Mouse (Mus musculus) left cerebral cortex, adult 9 months (tissue): ENCODE measurements around the gene Tipin.
"Not testable (repeated sequence)": the region's sequence is repeated elsewhere in the genome, so short reads cannot be mapped to it uniquely, and the experiment has no call there.

Experiments
- DNase-seq, 2 experiments: peaks; one replicate each; pipeline ENCODE4 v3.0.0; 2022; ENCODE audit warnings: low spot score in 2 of 2

Tipin gene

DNA sequence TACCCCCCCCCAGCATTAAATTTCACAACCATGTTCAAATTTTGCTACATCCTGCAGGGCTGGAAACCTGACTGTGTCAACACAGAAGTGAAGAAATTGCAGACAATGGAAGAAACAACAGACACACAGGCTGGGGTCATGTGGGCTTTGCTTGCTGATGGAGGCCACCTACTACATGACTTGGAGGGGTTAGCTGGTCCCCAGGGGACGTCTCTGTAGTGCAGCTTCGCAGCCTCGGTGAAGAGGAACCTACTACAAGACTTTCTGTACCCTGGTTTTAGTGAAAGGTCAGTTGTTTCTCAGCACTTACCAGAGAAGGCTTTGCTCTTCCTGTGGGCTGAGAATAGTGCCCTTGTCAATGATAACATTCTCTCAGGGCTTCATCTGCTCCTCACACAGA, 10.1 kb upstream of the Tipin start:
- no peak for DNase-seq

DNA sequence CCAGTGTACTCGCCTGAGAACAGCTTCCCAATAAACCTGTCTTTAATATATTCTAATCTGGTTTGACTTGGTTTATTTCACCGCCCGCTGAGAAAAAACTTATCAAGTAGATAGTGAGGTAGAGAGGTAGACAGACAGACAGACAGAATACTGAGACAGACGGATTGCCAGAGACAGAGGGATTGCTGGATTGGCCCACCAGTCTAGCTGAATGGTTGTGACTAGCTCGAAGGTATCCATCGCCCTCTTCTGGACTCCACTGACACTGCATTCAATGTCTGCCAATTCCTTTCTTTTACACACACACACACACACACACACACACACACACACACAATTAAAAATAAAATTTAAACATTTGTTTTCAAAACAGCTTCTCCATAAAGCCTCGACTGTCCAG, 8.8 kb upstream of the Tipin start:
- DNase-seq: peak in 1 of 2 experiments; percentile 60

DNA sequence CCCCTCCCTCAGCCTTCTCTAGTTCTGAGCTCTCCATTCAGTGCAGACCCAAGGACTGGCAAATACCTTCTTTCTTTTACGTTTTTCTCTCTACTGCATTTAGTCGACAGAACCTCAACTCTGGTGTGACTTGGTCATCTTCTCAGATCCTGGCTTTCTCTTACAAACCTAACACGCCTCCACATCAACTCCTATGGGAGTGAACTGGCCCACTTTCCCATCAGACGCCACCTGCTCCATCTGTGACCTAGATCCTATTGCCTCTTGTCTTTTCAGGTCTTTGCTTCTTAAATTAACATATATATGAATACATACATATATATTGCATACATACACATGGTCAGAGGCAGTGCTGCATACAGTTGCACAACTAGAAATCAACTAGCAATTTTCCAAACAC, 7.6 kb upstream of the Tipin start:
- DNase-seq: no peak

DNA sequence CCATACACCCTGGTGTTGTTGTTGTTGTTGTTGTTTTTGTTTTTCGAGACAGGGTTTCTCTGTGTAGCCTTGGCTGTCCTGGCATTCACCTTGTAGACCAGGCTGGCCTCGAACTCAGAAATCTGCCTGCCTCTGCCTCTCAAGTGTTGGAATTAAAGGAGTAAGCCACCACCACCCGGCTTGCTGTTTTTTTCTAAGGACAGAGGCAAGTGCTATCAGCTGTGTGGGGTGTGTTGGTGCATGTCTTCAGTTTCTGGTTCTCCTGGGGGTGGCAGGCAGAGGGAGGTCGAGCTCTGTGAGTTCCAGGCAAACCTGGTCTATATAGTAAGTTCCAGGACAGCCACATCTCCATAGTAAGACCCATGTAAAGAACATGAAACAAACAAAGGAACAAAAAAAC, 7.1 kb upstream of the Tipin start:
- DNase-seq: no peak

DNA sequence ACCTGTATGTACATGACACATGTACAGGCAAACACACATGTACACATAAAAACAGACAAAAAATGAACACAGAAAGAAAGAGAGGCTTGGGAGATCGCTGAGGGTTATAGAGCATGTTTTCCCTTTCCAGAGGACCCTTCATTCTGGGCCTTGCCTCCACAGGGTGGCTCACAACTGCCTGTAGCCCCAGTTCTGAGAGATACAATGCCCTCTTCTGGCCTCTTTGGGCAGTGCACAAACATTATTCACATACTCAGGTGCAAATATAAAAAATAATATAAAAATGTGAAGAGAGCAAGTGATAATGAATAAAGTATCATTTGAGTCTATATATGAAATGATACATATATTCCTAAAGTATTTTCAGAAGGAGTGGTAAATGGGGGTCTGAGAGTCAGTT, 6.5 kb upstream of the Tipin start:
- DNase-seq: no peak

DNA sequence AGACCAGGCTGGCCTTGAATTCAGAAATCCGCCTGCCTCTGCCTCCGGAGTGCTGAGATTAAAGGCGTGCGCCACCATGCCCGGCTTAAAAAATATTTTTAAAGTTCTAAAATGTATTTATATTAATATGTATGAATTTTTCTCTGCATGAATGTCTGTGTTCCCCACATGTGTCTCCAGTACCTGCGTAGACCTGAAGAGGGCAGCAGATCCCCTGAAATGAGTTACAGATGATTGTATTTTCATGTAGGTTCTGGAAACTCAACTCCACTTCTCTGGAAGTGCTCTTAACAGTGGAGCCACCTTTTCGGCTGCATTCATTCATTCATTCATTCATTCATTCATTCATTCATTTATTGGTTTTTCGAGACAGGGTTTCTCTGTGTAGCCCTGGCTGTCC, 3.7 kb upstream of the Tipin start:
- peak in 1 of 2 experiments; percentile 67 for DNase-seq

DNA sequence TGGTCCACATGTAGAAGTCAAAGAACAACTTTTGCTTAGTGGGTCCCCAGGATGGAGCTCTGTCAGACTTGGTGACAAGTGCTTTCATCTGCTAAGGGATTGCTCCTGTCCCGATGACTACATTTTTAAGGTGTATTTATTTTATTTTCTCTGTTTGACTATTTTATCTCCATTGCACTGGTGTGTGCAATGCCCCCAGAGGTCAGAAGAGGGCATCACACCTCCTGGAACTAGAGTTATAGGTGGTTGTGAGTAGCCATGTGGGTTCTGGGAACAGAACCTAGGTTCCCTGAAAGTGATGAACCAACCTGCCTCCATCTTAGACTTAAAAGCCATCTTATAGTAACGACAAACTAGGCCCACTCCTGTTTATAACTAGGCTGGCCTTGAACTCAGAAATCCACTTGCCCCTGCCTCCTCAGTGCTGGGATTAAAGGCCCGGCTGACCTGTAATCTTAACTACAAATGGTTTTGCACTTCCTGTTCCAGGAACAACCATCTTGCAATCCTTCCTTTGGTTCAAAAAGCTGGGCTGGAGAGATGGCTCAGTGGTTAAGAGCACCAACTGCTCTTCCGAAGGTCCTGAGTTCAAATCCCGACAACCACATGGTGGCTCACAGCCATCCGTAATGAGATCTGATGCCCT, 2.6 kb upstream of the Tipin start:
- no peak for DNase-seq

DNA sequence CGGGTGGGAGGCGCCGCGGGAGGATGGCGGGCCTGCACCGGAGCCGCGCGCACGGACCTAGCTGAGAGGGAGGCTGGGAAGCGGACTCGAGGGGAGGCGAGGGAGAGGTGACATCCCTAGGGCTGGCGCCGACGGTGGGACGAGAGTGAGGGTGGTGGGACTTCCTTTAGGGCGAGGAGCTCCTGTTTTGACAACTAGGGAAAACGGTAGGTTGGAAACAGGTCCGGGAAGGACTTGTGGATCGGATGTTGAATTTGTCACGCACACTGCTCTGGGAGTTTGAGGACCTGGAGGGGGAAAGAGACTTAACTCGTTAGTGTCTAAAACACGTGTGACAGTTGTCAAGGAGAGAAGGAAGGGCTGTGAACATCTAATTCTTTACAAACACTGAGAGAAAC, 399 bp downstream of the Tipin start:
- no peak for DNase-seq

DNA sequence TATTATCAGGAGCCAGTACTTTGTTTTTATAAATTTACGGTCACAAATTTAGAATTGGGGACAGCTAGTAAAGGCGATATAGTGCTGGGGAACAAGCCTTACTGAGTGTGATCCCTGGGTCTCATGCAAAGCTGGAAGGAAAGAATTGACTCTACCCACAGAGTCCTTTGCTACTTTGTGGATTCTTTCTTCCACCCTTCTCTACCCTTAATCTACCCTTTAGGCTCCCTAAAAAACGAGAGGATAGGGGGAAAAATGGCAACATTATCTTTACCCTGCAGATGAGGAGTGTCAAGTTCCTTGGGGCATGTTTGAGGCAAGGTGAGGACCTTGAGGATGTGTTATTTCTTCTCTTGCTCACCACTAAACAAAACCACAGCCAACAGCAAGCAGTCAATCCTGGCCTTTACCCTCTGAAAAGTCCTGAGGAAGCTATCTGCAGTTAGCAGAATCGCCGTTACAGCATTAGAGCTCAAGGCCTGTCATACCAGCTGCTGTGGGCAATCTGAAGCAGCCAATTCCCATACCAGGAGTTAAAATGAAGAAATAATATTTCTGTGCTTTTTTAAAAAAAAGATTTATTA, 1.1 kb downstream of the Tipin start:
- no peak for DNase-seq

DNA sequence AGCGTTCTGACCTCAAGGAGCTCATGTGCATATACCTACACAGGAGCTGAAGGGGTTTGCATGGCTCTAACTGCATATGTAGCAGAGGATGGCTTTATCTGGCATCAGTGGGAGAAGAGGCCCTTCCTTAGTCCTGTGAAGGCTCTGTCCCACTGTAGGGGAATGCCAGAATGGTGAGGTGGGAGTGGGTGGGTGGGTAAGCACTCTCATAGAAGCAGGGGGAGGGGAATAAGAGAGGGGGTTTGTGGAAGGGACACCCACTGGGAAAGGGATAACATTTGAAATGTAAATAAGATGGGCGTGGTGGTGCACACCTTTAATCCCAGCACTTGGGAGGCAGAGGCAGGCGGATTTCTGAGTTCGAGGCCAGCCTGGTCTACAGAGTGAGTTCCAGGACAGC, 21.7 kb downstream of the Tipin start:
- DNase-seq: not testable (repeated sequence)

DNA sequence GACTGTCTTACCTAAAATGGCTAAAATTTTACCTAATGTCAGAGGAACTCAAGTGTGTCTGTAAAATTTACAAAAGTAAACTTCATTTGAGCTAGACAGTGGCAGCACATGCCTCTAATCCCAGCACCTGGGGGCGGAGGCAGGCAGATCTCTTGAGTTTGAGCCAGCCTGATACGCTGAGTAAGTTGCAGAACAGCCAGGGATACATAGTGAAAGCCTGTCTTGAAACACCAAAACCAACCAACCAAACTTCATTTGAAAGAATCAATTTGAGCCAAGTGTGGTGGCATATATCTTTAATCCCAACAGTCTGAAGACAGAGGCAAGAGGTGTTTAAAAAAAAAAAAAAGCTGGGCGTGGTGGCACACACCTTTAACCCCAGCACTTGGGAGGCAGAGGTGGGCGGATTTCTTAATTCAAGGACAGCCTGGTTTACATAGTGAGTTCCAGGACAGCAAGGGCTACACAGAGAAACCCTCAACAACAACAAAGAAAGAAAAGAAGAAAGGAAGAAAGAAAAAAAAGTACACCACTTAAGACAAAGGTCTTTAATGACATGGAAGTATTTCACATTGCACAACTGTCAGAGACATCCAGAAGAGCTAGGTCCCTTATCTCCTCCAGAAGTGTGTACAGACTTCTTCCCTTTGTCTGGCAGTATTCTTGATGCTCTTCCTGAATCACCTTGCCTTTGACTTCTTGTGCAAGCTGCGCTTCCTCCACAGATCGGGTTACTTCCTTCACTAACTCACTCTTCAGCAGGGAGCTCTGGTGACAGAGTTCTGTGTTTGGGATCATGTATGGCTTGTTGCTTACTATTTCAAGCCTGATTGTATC, 25.3 kb downstream of the Tipin start:
- DNase-seq: no peak

DNA sequence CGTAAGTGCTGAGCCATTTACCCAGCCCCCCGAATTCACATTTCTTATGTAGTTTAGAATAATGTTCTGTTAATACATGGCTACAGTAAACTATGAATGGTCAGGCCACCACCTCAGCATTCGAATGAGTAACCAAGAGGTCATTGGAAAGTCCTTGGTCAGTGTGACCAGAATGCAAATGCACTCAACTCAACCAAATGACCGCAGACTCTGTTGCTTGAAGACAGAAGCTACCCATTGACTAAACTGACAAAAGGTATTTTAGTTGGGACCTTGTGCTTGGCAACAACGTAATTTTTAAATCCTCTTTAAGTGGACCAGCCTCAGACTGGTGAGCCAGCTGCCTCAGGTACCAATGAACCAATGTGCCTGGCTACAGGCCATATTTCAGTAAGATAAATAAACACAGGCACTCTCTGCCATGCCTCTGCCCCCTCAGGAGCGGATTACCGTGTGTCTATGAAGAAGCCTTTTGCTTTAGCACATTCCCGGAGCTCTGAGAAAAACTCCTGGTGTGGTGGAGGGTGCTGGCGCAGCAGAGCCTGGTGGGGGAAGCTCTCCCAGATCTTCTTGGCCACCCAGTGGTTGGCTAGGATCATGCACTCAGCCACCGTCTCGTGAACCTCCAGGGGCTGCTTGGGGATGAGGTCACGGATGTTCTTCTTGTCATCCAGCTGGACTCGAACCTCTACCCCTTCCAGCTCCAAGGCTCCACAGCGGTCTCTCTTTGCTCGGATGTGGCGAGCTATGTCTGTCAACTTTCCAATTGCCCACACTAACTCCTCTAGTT, 29.8 kb downstream of the Tipin start:
- DNase-seq: no peak

DNA sequence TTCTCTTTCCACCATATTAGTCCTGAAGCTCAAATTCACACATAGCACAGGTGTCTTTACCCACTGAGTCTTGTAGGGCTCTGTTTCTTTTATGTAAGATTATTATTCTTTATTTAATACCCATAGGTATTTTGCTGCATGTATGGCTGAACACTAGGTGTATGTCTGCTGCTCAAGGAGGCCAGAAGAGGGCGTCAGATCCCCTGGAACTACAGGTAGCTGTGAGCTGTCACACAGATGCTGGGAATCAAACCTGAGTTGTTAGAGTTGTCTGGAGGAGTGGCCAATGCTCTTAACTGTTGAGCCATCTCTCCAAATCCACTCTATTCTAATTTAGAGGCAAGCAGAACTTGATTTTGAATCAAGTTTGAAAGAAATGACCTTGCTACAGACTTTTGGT, 30.7 kb downstream of the Tipin start:
- DNase-seq: no peak

DNA sequence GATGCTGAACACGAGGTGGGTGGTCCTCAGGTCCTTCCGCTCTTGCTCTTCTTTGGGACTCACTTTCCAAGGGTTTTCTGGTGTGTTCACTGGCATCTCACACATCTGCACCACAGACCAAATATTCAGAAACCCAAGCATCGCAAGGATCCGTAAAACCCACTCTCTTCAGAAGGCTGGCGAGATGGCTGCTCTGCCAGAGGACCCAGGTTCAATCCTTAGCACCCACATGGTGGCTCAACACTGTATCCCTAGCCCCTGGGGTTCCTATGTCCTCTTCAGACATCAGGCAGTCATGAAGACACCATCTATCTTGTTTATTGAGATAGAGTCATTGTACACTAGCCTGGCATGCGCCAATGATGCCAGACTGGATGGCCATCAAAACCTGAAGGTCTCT, 33.3 kb downstream of the Tipin start:
- no peak for DNase-seq

DNA sequence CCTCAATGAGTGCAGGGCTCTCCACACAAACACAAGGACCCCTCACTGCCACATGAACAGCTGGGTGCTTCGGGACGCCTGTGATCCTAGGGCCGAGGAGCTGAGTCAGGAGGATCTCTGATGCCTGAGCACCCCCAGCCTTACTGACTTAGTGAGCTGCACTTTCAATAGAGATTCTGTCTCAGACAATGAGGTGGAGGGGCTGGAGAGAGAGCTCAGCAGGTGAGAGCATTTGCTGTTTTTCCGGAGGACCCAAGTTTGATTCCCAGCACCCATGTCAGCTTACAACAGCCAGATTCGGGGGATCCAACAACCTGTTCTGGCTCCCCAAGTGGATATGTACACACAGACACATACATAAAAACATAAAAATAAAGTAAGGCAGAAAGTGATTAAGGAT, 35.6 kb downstream of the Tipin start:
- DNase-seq: no peak

DNA sequence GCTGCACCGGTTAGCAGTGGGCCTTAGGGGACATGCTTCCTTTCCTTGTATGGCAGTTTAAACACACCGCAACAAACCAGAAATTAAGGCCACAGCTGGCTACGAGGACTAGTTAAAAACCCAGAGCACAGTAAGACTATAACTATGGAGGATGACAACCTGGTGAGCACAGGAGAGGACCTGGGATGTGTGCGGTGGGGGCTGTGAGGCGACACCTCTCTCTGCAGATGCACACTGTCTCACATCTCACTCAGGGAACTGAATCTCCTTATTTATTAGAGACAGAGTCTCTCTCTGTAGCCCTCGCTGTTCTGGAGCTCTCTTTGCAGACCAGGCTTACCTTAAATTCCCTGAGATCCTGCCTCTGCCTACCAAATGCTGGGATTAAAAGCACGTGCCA, 42.6 kb downstream of the Tipin start:
- DNase-seq: no peak

DNA sequence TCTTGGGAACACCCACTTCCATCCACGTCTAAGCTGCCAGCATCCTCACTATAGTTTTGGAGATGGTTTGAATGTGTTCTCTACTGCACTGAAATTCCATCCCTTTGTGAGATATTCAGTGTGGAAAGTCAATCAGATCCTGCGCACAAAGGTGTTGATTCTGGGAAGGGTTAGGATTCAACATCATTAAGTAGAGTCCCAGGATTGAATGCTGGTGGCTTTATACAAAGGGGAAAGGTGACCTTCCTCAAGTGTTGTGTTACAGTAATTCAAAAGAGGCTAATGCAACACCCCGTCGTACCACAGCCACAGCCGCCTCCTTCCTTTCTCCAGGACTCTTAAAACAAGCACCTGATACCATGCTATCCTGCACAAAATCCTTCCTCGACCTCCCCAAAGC, 54.4 kb downstream of the Tipin start:
- no peak for DNase-seq

DNA sequence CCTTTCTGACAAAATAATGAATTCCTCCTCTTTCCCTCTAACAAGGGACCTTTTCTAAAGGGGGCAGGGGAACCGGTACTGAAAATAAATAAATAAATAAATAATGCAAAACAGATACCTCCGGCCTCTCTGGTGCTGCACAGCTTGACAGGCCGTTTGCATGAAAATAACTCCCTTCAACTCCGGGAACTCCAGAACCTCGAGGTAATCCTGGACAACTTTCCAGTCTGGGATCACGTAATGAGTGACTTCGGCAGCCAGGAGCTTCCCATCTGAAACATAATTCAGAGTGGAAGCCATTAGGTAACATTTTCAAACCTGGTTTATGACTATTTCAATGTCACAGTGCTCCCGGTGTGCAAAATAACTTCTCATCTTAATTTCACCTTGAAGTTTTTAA, 58.0 kb downstream of the Tipin start:
- DNase-seq: no peak

DNA sequence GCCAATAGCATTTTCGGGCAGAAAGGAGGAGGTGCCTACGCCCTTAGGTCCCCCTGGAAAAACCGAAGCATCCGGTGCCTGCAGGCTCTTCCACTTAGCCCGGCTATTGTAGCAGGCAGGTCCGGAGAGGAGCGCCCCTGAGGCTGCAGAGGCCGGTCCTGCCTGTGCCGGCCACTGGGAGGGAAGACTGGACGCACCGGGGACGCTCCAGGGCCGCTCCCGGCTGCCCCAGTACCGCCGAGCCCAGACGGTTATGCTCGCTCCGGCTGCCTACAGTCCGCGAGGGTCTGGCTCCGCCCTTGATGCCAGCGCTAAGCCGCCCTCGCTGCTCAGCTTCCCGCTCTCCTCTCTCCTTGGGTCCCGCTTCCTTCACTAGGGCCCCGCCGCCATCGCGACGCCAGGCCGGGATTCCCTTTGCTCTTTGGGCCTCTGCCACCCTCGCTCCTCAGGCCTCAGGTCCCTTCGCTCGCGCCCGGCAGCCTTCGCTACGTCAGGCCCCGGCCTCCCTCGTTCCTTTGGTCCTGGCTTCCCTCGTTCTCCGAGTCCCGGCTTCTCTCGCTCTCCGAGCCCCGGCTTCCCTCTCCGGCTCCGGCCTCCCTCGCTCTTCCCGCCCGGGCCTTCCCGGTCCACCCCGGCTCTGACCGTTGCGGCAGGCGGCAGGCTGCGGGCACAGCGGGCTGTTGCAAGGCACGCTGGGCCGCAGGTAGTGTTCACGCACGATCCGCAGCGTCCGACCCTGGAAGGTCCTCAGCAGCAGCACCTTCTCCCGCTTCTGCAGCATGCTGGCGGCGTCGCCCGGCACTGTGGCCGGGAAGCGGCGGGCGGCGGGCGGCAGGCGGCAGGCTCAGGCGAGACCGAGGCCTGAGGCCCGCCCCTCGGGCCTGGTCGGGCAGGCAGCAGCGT, 59.2 kb downstream of the Tipin start:
- DNase-seq: peak; percentile 6 to 56

DNA sequence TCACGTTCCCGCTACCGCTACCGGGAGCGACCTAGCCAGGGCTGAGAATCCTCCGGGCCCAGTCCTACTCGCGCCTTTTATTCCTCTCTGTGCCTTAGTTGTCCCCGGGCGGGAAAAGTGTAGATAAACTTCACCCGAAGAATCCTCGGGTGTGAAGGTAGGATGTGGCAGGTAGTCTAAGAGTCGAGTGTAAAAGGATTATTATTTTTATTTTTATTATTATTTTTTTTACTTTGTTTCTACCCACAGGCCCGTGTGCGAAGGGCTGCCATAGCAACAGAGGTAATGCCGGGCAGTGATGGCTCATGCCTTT, 59.8 kb downstream of the Tipin start, which contains the start of gene Dis3l:
Gene Dis3l (minus strand): TSS at position 35 of the 313 bp plus-strand sequence.
- DNase-seq: no peak

DNA sequence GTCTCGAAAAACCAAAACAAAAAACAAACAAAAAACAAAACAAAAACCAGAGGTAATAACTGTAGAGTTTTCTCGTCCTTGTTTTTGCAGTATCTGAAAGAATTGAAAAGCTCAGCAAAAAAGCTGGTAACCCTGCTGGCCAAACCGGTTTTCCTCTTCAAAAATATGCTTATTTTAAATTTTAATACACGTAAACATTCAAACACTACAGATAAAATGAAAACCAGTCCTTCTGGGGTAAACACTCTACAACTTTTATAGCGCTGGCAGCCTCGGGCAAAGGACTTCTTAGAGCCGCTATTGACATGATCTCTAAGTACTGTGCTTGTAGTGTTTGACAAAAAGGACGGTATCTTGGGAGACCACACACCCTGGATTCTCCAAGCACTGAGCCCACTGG, 60.3 kb downstream of the Tipin start:
- no peak for DNase-seq
